Mouse (Mus musculus): ENCODE data around the gene Son.

GRCm38 (mm10) chr16:91612525-91612924 lies 34.8 kb upstream of the Son start:
- TF ChIP-seq CTCF (IDR thresholded peaks at IDR 0.05 in 2 of 3, conservative IDR thresholded peaks at IDR 0.05 in 1 of 3; ENCODE audit: control insufficient read depth in 1 of 3, insufficient read depth in 1 of 3, low read depth in 2 of 3, low read length in 3 of 3, poor library complexity in 1 of 3, severe bottlenecking in 1 of 3) (no peak), E2F4 (IDR thresholded peaks at IDR 0.05; ENCODE audit: borderline replicate concordance, low read depth, low read length) (no peak), ZC3H11A (IDR thresholded peaks at IDR 0.05; ENCODE audit: low read depth, low read length) (no peak), EP300 (IDR thresholded peaks at IDR 0.05; ENCODE audit: low read depth in 1 of 2, low read length in 2 of 2) (no peak), GATA1 (IDR thresholded peaks at IDR 0.05; ENCODE audit: low read depth, low read length) (no peak), POLR2A (IDR thresholded peaks at IDR 0.05; ENCODE audit: control insufficient read depth in 1 of 2, insufficient read depth in 1 of 2, low read depth in 1 of 2, low read length in 2 of 2, poor library complexity in 1 of 2) (no peak), MYC (IDR thresholded peaks at IDR 0.05; ENCODE audit: low read depth, low read length) (no peak), UBTF (IDR thresholded peaks at IDR 0.05; ENCODE audit: borderline replicate concordance, insufficient read depth, low read depth, low read length) (no peak)

Measured in MEL (cell line).